Mouse (Mus musculus) kidney, adult 2 months (tissue): ENCODE data around the gene Cryga. TPM values are rescaled to one million over a fixed set of nuclear protein-coding genes. Genes with fewer than 3 reads are reported as not detected.
"Not testable (repeated sequence)": the region's sequence is repeated elsewhere in the genome, so short reads cannot be mapped to it uniquely, and the experiment has no call there.

ENCODE experiments used
- DNase-seq: peaks from one replicate; pipeline ENCODE4 v3.0.0; 2021
- H3K27ac ChIP-seq: fragments of 200-500 bp; 2 replicates; pipeline ENCODE4 v1.5.1; 2012; ENCODE audit warnings: low read depth, low read length, control low read depth, inconsistent platforms; ENCODE audit not compliant: insufficient read depth
- H3K27me3 ChIP-seq: fragments of 200-500 bp; replicated peaks from 2 replicates; pipeline ENCODE4 v1.6.1; 2012; ENCODE audit warnings: mild to moderate bottlenecking, moderate library complexity, low read length, inconsistent platforms; ENCODE audit not compliant: control insufficient read depth, insufficient read depth
- H3K36me3 ChIP-seq: fragments of 200-500 bp; 2 replicates; pipeline ENCODE4 v1.6.1; 2012; ENCODE audit warnings: mild to moderate bottlenecking, moderate library complexity, low read length, inconsistent platforms; ENCODE audit not compliant: control insufficient read depth, insufficient read depth
- H3K4me1 ChIP-seq: fragments of 200-500 bp; 2 replicates; pipeline ENCODE4 v1.6.1; 2011; ENCODE audit warnings: low read length; ENCODE audit not compliant: control insufficient read depth, insufficient read depth
- H3K4me3 ChIP-seq: fragments of 200-500 bp; 2 replicates; pipeline ENCODE4 v1.5.1; 2011; ENCODE audit warnings: mild to moderate bottlenecking, low read depth, low read length, control low read depth; ENCODE audit not compliant: insufficient read depth
- CTCF ChIP-seq: fragments of 200-500 bp; conservative IDR thresholded peaks from 2 replicates; pipeline ENCODE4 v1.5.1; 2011; ENCODE audit warnings: low read depth, mild to moderate bottlenecking, control low read depth, low read length, moderate library complexity, mixed read lengths; ENCODE audit not compliant: insufficient read depth, insufficient read length
- POLR2A ChIP-seq: fragments of 200-500 bp; IDR thresholded peaks from one replicate; pipeline ENCODE4 v1.6.1; 2011; ENCODE audit warnings: low read depth, low read length, control low read depth
- WGBS: fragments of 180-500 bp; shearing (Covaris S2); methylation state at CpG from one replicate; pipeline ENCODE4 v1.1.7; 2018; 5-methylcytosine and 5-hydroxymethylcytosine counted together
- polyA plus RNA-seq: library from polyadenylated mRNA; depleted of rRNA; stranded (reverse); fragments of >200 nt; gene quantifications from 2 replicates; pipeline ENCODE4 v1.2.3, GENCODE M21; 2012; rRNA removed

The Cryga gene
- polyA plus RNA-seq, 1 experiment: 6.4 TPM

DNA sequence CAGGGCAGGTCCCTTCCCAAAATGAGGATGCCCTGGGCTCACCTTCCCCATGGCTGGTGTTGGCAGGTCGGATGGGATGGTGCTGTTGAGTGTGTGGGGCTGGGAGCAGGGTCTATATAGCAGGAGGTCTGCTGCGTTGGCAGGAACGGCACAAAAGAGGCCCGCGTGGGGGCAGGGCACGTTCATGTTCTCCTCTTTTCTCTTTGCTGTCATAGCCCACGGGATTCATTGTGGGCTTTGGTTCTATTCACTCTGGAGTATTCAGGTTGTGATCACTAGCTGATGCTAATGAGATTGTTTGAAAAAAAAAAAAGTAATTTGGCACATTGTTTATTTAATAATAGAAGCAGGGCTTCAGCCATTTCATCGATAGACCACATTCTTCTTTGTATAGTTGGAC, 39.8 kb downstream of the Cryga start, which contains the start of gene Crygd:
Gene Crygd (minus strand): TSS at position 101 of the 400 bp plus-strand sequence.
- Histone ChIP-seq H3K4me3 (no peak within 1 kb of the TSS), H3K36me3 (no peaks in the 10 kb centered on the region), H3K27ac (no peak within 1 kb of the TSS), H3K27me3 (no peaks in the 10 kb centered on the region), H3K4me1 (no peaks in the 10 kb centered on the region)
- no peak for TF ChIP-seq POLR2A
- TF ChIP-seq CTCF: no peak
- WGBS: 91% methylated on average over 8 of the region's 8 CpGs
- DNase-seq: no peak

DNA sequence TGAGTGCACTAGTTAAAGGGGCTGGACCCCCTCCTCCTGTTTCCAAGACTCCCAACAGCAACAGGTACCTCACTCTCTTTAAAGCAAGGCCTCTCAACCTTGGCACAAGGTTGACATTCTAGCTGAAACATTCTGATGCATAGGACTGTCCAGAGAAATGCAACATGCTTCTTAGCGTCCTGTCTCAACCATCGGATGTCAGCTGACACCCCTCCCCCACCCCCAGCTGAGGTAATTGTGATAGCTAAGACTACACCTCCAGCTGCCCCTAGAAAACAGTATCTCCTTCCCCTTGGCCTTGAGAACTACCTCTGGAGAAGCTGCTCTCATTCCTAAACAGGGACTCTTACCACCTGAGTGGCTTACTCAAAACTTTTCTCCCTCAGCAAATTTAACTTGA, 51.0 kb downstream of the Cryga start:
- Histone ChIP-seq H3K27ac (no peak overlapping the region), H3K4me3 (no peak overlapping the region), H3K36me3 (no peaks in the 10 kb centered on the region), H3K4me1 (no peaks in the 10 kb centered on the region), H3K27me3 (no peaks in the 10 kb centered on the region)
- DNase-seq: no peak
- TF ChIP-seq POLR2A (no peak), CTCF (no peak)
- WGBS: 44% methylated on average over 2 of the region's 2 CpGs

GRCm38 (mm10) chr1:65051696-65052095, 51.5 kb downstream of the Cryga start:
- DNase-seq: no peak
- TF ChIP-seq POLR2A (no peak), CTCF (no peak)
- H3K4me3 ChIP-seq: no peak overlapping the region
- no peak overlapping the region for H3K27ac ChIP-seq
- no peaks in the 10 kb centered on the region for H3K4me1 ChIP-seq
- no peaks in the 10 kb centered on the region for H3K27me3 ChIP-seq
- no peaks in the 10 kb centered on the region for H3K36me3 ChIP-seq
- WGBS: 69% methylated on average over 7 of the region's 7 CpGs

GRCm38 (mm10) chr1:65050952-65051351, 52.2 kb downstream of the Cryga start, which contains the start of gene Cryge:
Gene Cryge (minus strand): TSS chr1:65051149.
- WGBS: 74% methylated on average over 12 of the region's 12 CpGs
- not testable (repeated sequence) for H3K4me1 ChIP-seq

More at GRCm38 (mm10) chr1:65050952-65051351, 52.2 kb downstream of the Cryga start, which contains the start of gene Cryge:
- H3K36me3 ChIP-seq, H3K27ac ChIP-seq, H3K4me3 ChIP-seq, H3K27me3 ChIP-seq, DNase-seq: not testable (repeated sequence)

Other genes starting within 250 kb of the Cryga start
- gene Plekhm3, start 146.5 kb downstream of the Cryga start, polyA plus RNA-seq: 3.3 and 3.7 TPM in 2 replicates
- gene Akr1cl, start 70.6 kb downstream of the Cryga start, polyA plus RNA-seq: 0.08 and 2.1 TPM in 2 replicates
- gene Cryge, start 52.2 kb downstream of the Cryga start, polyA plus RNA-seq: not detected in 2 replicates
- not detected in 2 replicates for gene Crygd, start 39.9 kb downstream of the Cryga start, polyA plus RNA-seq
- not detected in 2 replicates for gene Crygc, start 29.7 kb downstream of the Cryga start, polyA plus RNA-seq
- not detected in 2 replicates for gene Crygb, start 21.1 kb downstream of the Cryga start, polyA plus RNA-seq
- gene Gm28845, start 16.2 kb upstream of the Cryga start, polyA plus RNA-seq: 7.6 and 9.0 TPM in 2 replicates
- gene D630023F18Rik, start 19.8 kb upstream of the Cryga start, polyA plus RNA-seq: 64.3 and 85.6 TPM in 2 replicates
- 247 and 334 TPM in 2 replicates for gene Idh1, start 83.1 kb upstream of the Cryga start, polyA plus RNA-seq
- gene Pikfyve, start 83.3 kb upstream of the Cryga start, polyA plus RNA-seq: 8.0 and 9.3 TPM in 2 replicates
- 0.05 TPM in 1 of 2 replicates, not detected in the other for gene Pth2r, start 178.7 kb upstream of the Cryga start, polyA plus RNA-seq